Mouse (Mus musculus) adrenal gland, postnatal 4 days (tissue): ENCODE data around the gene Cacna2d4. TPM values are rescaled to one million over a fixed set of nuclear protein-coding genes. Genes with fewer than 3 reads are reported as not detected.

Experiments used
- DNase-seq, 2 experiments: peaks; one replicate each; pipeline ENCODE4 v3.0.0; 2021 to 2022; ENCODE audit warnings: low spot score in 2 of 2, mixed read lengths in 2 of 2
- total RNA-seq, 2 experiments: library from RNA; stranded (reverse); gene quantifications; 2 replicates each; pipeline ENCODE4 v1.2.3; 2021

Gene Cacna2d4
- total RNA-seq, 2 experiments from 2014 or later: 0.20 to 0.59 TPM

DNA sequence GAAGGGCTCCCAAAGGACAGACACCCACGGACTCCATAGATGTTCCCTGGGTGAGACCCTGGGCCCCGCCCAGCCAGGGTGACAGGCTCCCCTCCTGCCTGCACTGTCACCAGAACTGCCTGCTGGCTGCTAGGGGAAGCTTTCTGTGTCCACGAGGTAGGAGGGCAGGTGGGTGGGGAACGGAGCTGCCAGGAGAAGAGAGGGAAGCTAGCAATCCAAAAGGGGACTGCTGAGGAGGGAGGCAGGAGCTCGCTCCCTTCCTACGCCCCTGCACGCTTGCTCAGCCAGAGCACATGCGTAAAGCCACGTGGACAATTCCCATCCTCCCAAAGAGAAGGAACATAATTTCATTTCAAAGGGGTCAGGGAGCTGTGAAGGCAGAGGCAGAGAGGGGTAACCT is 73.8 kb downstream of the Cacna2d4 start:
- no peak for DNase-seq

GRCm38 (mm10) chr6:119312381-119312780 is 76.1 kb downstream of the Cacna2d4 start:
- DNase-seq: no peak

- DNase-seq: no peak
Measured at GRCm38 (mm10) chr6:119313096-119313495, 76.8 kb downstream of the Cacna2d4 start.

DNA sequence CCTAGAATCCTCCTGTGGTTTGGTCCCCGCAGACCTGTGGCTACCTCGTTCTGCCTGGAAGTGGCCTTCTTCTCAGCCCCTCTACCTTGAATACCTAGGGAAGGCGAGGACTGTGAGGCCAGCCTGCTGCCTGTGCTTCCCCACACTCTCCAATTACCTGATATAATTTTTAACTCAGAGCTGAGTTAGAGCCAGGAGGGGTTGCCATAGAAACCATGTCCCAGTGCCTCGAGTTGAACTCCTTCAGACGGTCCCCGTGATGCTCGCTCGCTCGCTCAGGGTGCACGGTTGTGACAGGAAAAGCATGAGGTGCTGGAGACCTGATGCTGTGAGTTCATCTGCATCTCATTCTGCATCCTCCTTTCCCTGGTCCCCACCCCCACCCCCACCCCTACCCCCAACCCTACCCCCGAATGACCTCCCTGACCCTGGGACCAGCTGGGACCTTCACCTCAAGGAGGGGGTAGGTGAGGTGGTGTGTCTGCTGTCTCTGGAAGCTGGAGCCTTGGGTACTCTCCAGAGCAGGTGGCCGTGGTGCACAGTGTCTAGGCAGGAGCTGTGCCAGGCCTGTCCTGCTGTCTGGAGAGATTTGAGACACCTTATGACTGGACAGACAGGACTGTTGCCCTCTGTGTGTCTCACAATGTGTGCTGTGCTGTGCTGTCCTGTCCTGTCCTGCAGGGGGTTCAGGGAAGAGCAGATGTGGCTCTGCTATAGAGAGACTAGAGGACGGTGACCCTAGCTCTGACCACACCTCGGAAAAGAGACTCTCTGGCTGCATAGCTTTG is 77.5 kb downstream of the Cacna2d4 start:
- DNase-seq: no peak

DNA sequence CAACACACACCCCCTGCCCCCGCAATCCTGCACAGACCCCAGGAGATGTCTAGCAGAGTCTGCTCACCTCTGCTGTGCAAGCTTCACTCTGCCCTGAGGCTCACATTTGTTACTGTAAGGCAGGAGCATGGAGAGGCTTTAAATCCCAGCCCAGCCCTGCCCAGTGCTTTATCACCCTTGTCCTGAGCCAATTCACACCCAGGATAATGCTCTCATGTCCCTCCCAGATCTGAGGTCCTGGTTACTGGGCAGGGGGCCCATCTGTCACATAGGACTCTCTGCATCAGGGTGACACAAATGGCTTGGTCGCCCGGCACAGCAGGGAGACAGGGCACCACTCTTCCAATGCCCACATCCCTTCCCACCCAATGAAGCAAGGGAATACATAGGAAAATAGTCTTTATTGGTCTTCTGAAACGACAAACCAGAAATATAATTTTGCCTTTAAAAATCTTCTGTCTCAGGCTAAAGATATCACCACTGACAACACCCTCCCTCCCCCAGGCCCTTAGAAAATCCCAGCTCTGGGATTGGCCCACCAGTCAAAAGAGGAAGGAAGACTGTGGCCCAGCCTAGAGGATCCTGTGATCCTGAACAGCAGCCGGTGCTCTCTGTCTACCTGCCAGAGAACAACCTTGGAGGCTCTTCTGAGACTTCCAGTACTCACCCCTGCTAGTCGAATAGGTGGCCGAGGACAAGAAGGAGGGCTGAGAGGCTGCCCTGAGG is 78.6 kb downstream of the Cacna2d4 start:
- no peak for DNase-seq

- no peak for DNase-seq
Measured at GRCm38 (mm10) chr6:119318732-119319131, 82.4 kb downstream of the Cacna2d4 start.

DNA sequence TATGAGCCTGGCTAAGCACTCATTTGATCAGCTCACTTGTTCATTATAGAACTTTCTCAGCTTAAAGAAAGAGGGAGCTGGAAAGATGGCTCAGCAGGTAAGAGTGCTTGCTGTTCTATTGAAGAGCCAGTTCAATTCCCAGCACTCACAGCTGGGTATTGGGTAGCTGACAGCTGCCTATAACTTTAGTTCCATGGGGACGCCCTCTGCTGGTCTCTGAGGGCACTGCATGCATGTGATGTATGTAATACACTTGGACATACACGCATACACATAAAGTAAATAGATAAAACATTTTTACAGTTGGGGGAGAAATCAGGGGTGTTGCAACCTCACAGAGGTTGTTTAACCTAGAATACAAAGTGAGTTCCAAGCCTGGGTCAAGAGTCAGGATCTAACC is 83.0 kb downstream of the Cacna2d4 start:
- no peak for DNase-seq

- DNase-seq: peak in 1 of 2 experiments; percentile 25
Measured at GRCm38 (mm10) chr6:119320481-119320880, 84.2 kb downstream of the Cacna2d4 start.

- DNase-seq: no peak
Measured at GRCm38 (mm10) chr6:119321752-119322151, 85.4 kb downstream of the Cacna2d4 start.

- no peak for DNase-seq
Measured at GRCm38 (mm10) chr6:119324776-119325175, 88.5 kb downstream of the Cacna2d4 start.

- DNase-seq: no peak
Measured at GRCm38 (mm10) chr6:119325978-119326377, 89.7 kb downstream of the Cacna2d4 start.

DNA sequence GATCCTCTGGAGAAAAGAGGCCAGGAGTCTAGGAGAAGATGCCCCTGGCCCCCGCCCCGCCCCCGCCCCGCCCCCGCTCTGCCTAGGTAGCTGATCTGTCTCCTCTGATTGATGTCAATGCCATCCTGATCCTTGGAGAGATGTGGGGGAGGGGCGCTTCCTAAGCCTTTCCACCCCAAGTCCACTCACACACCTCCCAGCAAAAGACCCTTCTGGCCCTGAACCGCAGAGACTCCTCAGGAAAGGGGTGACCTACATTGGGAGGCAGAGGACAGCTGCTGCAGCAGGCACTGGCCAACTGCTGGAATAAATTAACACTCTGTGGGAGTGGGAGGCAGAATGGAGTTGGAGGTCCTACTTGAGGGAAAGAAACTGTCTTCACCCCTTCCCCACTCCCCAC is 90.2 kb downstream of the Cacna2d4 start:
- no peak for DNase-seq

GRCm38 (mm10) chr6:119328521-119329115 is 92.3 kb downstream of the Cacna2d4 start:
- DNase-seq: no peak

GRCm38 (mm10) chr6:119329215-119329714 is 92.9 kb downstream of the Cacna2d4 start:
- DNase-seq: no peak

DNA sequence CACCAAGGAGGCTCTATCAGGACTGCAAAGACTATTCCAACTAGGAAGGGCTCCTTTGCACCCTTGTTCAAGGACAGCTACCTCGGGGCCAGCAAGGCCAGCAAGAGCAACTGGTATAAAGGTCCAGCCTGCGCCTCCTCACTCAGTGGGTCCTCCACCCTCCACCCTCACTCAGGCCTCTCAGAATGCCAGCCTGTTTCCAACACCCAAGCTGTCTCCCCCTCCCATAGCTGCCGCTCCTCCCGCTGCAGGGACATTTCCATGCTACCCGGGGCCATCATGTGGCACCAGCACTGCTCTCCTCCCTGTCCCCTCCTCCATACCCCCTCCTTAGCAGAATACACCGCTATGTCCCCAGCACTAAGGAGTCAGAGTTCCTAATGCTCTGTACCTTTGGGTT is 93.6 kb downstream of the Cacna2d4 start:
- DNase-seq: no peak

GRCm38 (mm10) chr6:119330506-119330905 is 94.2 kb downstream of the Cacna2d4 start, which contains the start of gene Lrtm2:
Gene Lrtm2, minus strand, starts transcription at chr6:119330766.
- DNase-seq: no peak

DNA sequence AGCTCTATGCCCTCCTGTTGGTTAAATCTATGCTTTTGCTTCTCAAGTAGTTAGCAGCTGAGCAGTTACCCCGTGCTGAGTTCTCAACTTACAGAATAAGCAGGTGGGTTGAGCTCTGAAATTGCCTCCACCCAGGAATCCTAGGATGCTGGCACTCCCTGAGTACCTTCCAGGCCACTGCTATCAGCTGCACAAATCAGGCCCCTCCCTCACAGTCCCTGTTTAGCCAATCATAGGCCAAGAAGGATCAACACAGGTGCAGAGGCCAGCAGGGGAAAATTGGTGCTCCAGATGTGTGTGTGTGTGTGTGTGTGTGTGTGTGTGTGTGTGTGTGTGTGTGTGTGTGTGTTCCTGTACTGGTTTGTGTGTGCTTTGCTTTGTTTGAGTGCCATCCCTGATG is 95.8 kb downstream of the Cacna2d4 start:
- DNase-seq: no peak

DNA sequence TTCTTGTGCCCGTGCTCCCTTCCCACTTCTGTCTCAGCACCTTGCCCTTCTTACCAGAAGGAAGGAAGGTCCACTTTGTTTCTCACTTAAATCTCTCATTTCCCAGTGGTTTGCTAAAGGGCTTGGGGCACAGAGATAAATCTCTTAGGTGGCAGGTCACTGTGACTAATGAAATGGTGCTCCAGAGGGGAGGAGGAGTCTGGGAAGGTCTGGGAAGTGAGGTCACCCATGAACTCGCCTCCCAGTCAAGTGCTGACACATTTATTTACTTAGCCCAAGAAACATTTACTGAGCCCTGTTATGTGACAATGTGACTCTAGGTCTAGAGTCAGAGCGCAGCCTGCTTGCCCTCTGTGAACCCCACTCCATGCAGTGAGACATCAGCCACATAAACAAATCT is 96.9 kb downstream of the Cacna2d4 start:
- DNase-seq: no peak

- DNase-seq: no peak
Measured at GRCm38 (mm10) chr6:119333831-119334230, 97.5 kb downstream of the Cacna2d4 start.

- no peak for DNase-seq
Measured at GRCm38 (mm10) chr6:119336124-119336523, 99.8 kb downstream of the Cacna2d4 start.

DNA sequence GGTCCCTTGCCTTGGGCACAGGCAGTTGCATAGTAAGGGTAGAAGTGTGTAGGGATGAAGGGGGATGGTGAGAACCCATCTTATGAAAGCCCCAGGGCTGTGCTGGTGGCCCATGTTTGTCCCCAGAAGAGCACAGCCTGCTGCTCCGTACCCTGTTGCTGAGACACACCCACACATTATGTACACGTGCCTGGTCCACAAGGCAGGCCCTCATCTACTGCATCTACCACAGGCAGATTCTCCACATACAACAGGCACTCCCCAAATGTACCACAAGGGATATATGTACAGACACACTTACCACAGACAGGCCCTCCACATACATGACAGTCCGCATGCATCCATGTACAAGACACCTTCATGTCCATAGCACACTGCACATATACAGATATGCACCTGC is 101.0 kb downstream of the Cacna2d4 start:
- no peak for DNase-seq
